In the genomic region with DNA sequence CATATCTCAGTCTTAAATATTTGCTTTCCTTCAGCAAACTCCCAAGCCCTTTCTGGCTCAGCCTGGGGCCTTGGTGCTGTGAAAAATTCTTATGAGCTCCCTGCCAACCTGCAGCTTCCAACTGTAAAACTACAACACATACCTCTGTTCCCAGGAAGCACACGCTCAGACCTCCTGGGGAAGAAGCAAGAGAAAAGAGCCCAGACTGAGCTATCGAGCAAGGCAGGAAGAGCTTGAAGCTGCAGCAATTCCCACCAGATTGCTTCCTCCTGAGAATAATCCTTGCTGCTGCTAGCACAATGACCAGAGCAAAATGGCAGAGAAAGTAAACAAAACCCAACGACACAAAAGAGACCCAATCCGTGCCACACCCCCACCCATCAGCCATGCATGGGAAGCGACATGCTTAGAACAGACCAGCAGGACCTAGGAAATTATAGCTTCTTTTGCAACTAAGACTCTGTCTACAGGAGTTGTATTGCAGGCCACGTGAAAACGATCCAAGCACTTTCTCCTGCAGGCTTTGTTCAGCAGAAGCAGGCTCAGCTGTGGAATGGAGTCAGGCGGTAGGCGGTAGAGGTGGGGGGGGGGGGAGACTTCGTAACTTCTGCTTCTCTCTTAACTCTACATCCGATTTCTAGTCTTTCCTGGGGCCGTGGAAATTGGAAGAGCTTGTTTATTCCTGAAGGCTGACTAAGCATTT, we compare ENCODE assay signal across 8 mouse cellular contexts. TPM values are rescaled to one million over a fixed set of nuclear protein-coding genes. Genes with fewer than 3 reads are reported as not detected.
DNase-seq lines count a peak whose midpoint lies in the region; ATAC-seq lines count a peak whose summit lies in the region.

TSS of gene Ipcef1 (minus strand) at position 164 of the 703 bp plus-strand sequence.

- peak within 1 kb of the TSS; percentile 29; the same call in 1 of the 2 replicates for H3K4me2 ChIP-seq in forebrain, embryonic 13.5 days
- peak within 1 kb of the TSS; percentile 28 for H3K4me2 ChIP-seq in neural tube, embryonic 12.5 days (replicated peaks)

- no peaks in the 10 kb centered on the region for H3K9me3 ChIP-seq in forebrain, embryonic 13.5 days (replicated peaks)
- H3K9me3 ChIP-seq in neural tube, embryonic 12.5 days = no peaks in the 10 kb centered on the region

- WGBS in forebrain, embryonic 13.5 days = 14% methylated on average over 12 of the region's 12 CpGs
- 9% methylated on average over 12 of the region's 12 CpGs for WGBS in large intestine, adult 2 months
- 20% methylated on average over 12 of the region's 12 CpGs for WGBS in neural tube, embryonic 12.5 days

- H3K27me3 ChIP-seq in forebrain, embryonic 13.5 days = no peaks in the 10 kb centered on the region
- no peaks in the 10 kb centered on the region for H3K27me3 ChIP-seq in neural tube, embryonic 12.5 days (replicated peaks)

- DNase-seq in layer of hippocampus, adult 18-20 months (ENCODE audit: low spot score in 2 of 2) = no peak
- DNase-seq in layer of hippocampus, postnatal 14 days (ENCODE audit: low spot score in 2 of 2) = no peak
- peak; percentile 13 for DNase-seq in large intestine, adult 2 months (ENCODE audit: low read depth, low spot score)
- no peak for DNase-seq in right cerebral cortex, postnatal 4 days
- no peak for DNase-seq in spleen, postnatal 10 days (ENCODE audit: low spot score in 2 of 2)

- H3K27ac ChIP-seq in forebrain, embryonic 13.5 days = no peak within 1 kb of the TSS
- no peak within 1 kb of the TSS for H3K27ac ChIP-seq in neural tube, embryonic 12.5 days

- peaks cover 9% of the 10 kb centered on the region; the same call in 1 of the 2 replicates for H3K4me1 ChIP-seq in forebrain, embryonic 13.5 days
- no peaks in the 10 kb centered on the region for H3K4me1 ChIP-seq in neural tube, embryonic 12.5 days

- H3K4me3 ChIP-seq in forebrain, embryonic 13.5 days = no peak within 1 kb of the TSS
- H3K4me3 ChIP-seq in neural tube, embryonic 12.5 days = no peak within 1 kb of the TSS

- ATAC-seq in forebrain, embryonic 13.5 days = peak; percentile 38; the same call in 1 of the 2 replicates
- peak; percentile 50; the same call in 1 of the 2 replicates for ATAC-seq in neural tube, embryonic 12.5 days (ENCODE audit: low FRiP score, low read depth)
- no peak for ATAC-seq in erythroid progenitor cell, adult 5-6 weeks (replicated peaks; ENCODE audit: low FRiP score, poor library complexity, severe bottlenecking)

- no peaks in the 10 kb centered on the region for H3K36me3 ChIP-seq in forebrain, embryonic 13.5 days (ENCODE audit: poor library complexity, severe bottlenecking)
- no peaks in the 10 kb centered on the region for H3K36me3 ChIP-seq in neural tube, embryonic 12.5 days

- H3K9ac ChIP-seq in forebrain, embryonic 13.5 days = no peak within 1 kb of the TSS
- H3K9ac ChIP-seq in neural tube, embryonic 12.5 days = no peak within 1 kb of the TSS

RNA-seq across cellular contexts. Expression of gene Ipcef1, which starts in this region (rescaled TPM):
- total RNA-seq in layer of hippocampus, adult 18-20 months (2021) = 10 to 100 TPM; 26.1 to 26.4 TPM
- 1 to 10 TPM; 5.7 to 8.0 TPM for total RNA-seq in layer of hippocampus, postnatal 14 days (2021)
- polyA plus RNA-seq in forebrain, embryonic 13.5 days (2015; fragmentation: Nextera tagmentation; extraction: Ambion mirVana) = 0.61 and 1.1 TPM in 2 replicates
- polyA plus RNA-seq in large intestine, adult 2 months (2012; rRNA removed) = 0.30 and 0.52 TPM in 2 replicates
- polyA plus RNA-seq in neural tube, embryonic 12.5 days (2016; fragmentation: Nextera tagmentation; extraction: Ambion mirVana) = 0.42 and 0.61 TPM in 2 replicates
- total RNA-seq in erythroid progenitor cell, adult 5-6 weeks (2015; ENCODE audit: low replicate concordance) = 7.6 and 10.9 TPM in 2 replicates
- total RNA-seq in erythroid progenitor cell, adult 5-6 weeks (2017; ENCODE audit: low replicate concordance) = 8.0 and 8.5 TPM in 2 replicates

Comparison
In these comparisons a context has a peak if more than half of its experiments do, and no peak if none do; other contexts are left out.
1. Peak in DNase-seq in large intestine, adult 2 months; RNA of the gene not detected or under 1 TPM.
2. Peak in ATAC-seq and H3K4me2 ChIP-seq in neural tube, embryonic 12.5 days; RNA of the gene not detected or under 1 TPM.